Comparison of ENCODE assay signal across 8 mouse cellular contexts in the genomic region with DNA sequence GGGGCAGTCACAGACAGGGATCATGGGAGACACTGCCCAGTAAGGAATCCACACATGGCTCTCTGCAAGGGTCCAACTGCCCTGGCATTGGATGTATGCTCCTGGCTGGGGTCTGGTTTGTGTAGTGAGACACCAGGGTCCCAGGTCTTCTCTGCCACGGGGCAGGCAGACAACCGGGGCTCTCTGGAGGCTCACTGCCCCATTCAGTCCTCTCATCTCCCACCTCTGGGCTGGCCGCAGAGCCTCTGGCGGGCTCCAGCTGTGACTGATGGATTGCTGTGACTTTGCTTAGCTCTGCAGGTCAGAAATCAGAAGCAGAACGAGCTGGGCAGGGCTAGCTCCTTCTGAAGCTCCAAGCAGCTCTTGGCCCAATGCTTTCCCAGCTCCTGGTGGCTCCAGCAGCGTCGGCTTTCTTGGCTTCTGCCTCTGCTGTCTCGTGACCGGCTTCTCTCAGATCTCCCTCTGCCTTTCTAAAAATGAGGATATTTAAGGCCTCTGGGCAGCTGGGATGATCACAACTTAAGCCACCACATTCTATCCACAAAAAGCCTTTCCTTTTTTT. TPM values are rescaled to one million over a fixed set of nuclear protein-coding genes. Genes with fewer than 3 reads are reported as not detected.
DNase-seq lines count a peak whose midpoint lies in the region; ATAC-seq and TF ChIP-seq lines count a peak whose summit lies in the region.

No protein-coding gene starts in this region.

- no peaks in the 10 kb centered on the region for H3K36me3 ChIP-seq in kidney, adult 2 months (ENCODE audit: control insufficient read depth, insufficient read depth, low read length)
- no peaks in the 10 kb centered on the region for H3K36me3 ChIP-seq in embryonic facial prominence, embryonic 15.5 days
- no peaks in the 10 kb centered on the region for H3K36me3 ChIP-seq in kidney, embryonic 14.5 days (ENCODE audit: control insufficient read depth, insufficient read depth, low read length)

- H3K9ac ChIP-seq in embryonic facial prominence, embryonic 15.5 days = 0 out of 2 replicates have a peak overlapping the region, but pooled peaks have one; percentile 7
- peak overlapping the region; percentile 19; the same call in 1 of the 2 replicates for H3K9ac ChIP-seq in kidney, embryonic 14.5 days (ENCODE audit: low read depth, low read length)

- TF ChIP-seq CTCF in kidney, adult 2 months (conservative IDR thresholded peaks at IDR 0.05; ENCODE audit: insufficient read depth, insufficient read length, low read depth, low read length) = no peak

- H3K4me2 ChIP-seq in embryonic facial prominence, embryonic 15.5 days (replicated peaks) = peak overlapping the region; percentile 56
- no peak overlapping the region for H3K4me2 ChIP-seq in kidney, embryonic 14.5 days (replicated peaks; ENCODE audit: low read depth, low read length)

- ATAC-seq in embryonic facial prominence, embryonic 15.5 days (ENCODE audit: insufficient number of reproducible peaks, low FRiP score, low TSS enrichment, low read depth) = no peak
- no peak for ATAC-seq in kidney, embryonic 14.5 days (ENCODE audit: low FRiP score, low TSS enrichment)
- no peak for ATAC-seq in erythroblast, adult 5-6 weeks (replicated peaks; ENCODE audit: low FRiP score, poor library complexity, severe bottlenecking)

- H3K4me3 ChIP-seq in kidney, adult 2 months (ENCODE audit: insufficient read depth, low read depth, low read length) = no peak overlapping the region
- H3K4me3 ChIP-seq in embryonic facial prominence, embryonic 15.5 days (replicated peaks) = peak overlapping the region; percentile 7; the same call in 1 of the 2 replicates
- no peak overlapping the region for H3K4me3 ChIP-seq in kidney, embryonic 14.5 days (ENCODE audit: low read length)

- TF ChIP-seq POLR2A in kidney, adult 2 months (IDR thresholded peaks at IDR 0.05; ENCODE audit: low read depth, low read length) = no peak

- no peaks in the 10 kb centered on the region for H3K4me1 ChIP-seq in kidney, adult 2 months (ENCODE audit: control insufficient read depth, insufficient read depth, low read length)
- H3K4me1 ChIP-seq in embryonic facial prominence, embryonic 15.5 days = peaks cover 78% of the 10 kb centered on the region
- peaks cover 34% of the 10 kb centered on the region for H3K4me1 ChIP-seq in kidney, embryonic 14.5 days (ENCODE audit: control insufficient read depth, insufficient read depth, low read length)

- no peak overlapping the region for H3K27ac ChIP-seq in kidney, adult 2 months (ENCODE audit: insufficient read depth, low read depth, low read length)
- peak overlapping the region; percentile 84 for H3K27ac ChIP-seq in embryonic facial prominence, embryonic 15.5 days (replicated peaks)
- no peak overlapping the region for H3K27ac ChIP-seq in kidney, embryonic 14.5 days (ENCODE audit: low read depth, low read length)

- 48% methylated on average over 9 of the region's 9 CpGs for WGBS in kidney, adult 2 months
- WGBS in embryonic facial prominence, embryonic 15.5 days = 24% methylated on average over 9 of the region's 9 CpGs
- WGBS in kidney, embryonic 14.5 days = 21% methylated on average over 9 of the region's 9 CpGs

- H3K27me3 ChIP-seq in kidney, adult 2 months (replicated peaks; ENCODE audit: control insufficient read depth, insufficient read depth, low read length) = no peaks in the 10 kb centered on the region
- H3K27me3 ChIP-seq in embryonic facial prominence, embryonic 15.5 days = no peaks in the 10 kb centered on the region
- no peaks in the 10 kb centered on the region for H3K27me3 ChIP-seq in kidney, embryonic 14.5 days (ENCODE audit: control insufficient read depth, insufficient read depth, low read length)

- DNase-seq in kidney, adult 2 months = peak; percentile 61
- DNase-seq in kidney, adult 18-20 months = no peak
- peak; percentile 40 for DNase-seq in skeletal muscle tissue, adult 2 months (ENCODE audit: low read depth, low spot score)
- no peak for DNase-seq in ovary, postnatal 10 days (ENCODE audit: low spot score)
- no peak for DNase-seq in retina, embryonic 14.5 days (ENCODE audit: low spot score)

- H3K9me3 ChIP-seq in embryonic facial prominence, embryonic 15.5 days (replicated peaks) = no peaks in the 10 kb centered on the region
- no peaks in the 10 kb centered on the region for H3K9me3 ChIP-seq in kidney, embryonic 14.5 days (ENCODE audit: control insufficient read depth, low read length)

RNA-seq across cellular contexts. Expression of a gene that starts 36.5 kb away (rescaled TPM):
- 22.2 and 25.9 TPM in 2 replicates for polyA plus RNA-seq in kidney, adult 2 months (2012; rRNA removed)
- polyA plus RNA-seq in embryonic facial prominence, embryonic 15.5 days (2015; fragmentation: Nextera tagmentation; extraction: Ambion mirVana) = 150 and 157 TPM in 2 replicates
- 96.6 and 104 TPM in 2 replicates for polyA plus RNA-seq in kidney, embryonic 14.5 days (2014; fragmentation: Nextera tagmentation; extraction: Ambion mirVana)
- 29.0 and 33.4 TPM in 2 replicates for total RNA-seq in erythroblast, adult 5-6 weeks (2015; ENCODE audit: low replicate concordance)
- 31.9 and 35.1 TPM in 2 replicates for total RNA-seq in erythroblast, adult 5-6 weeks (2017; ENCODE audit: low replicate concordance)

Comparison
In these comparisons a context has a peak if more than half of its experiments do, and no peak if none do; other contexts are left out.
1. DNase-seq: peak in kidney, adult 2 months (single experiment) and skeletal muscle tissue, adult 2 months (single experiment); none in kidney, adult 18-20 months (single experiment), ovary, postnatal 10 days (single experiment) and retina, embryonic 14.5 days (single experiment).